Mouse (Mus musculus): Measurements from ENCODE around the gene 1810009J06Rik. TPM values are rescaled to one million over a fixed set of nuclear protein-coding genes. Genes with fewer than 3 reads are reported as not detected.

The 1810009J06Rik gene
- total RNA-seq, 1 experiment, result not detected

DNA sequence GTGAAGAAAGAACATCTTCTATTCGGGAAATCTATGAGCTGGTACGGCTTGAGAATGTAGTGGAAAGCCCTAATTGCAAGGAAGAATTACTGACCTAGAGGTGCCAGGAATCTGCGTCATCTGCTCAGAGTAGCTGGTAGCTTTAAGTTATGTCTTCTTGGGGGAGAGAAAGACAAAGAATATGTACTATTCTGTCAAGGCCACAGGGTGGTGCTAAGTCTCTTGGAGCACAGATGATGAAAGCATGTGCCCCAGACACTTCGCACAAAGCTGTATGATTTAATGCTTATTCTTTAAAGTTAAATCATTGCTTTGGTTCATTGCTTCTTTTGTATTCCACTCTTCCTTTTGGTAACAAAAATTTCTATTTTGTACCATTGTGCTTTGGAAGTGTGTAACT lies 50.5 kb downstream of the 1810009J06Rik start:
- no peak for TF ChIP-seq CHD2 (IDR thresholded peaks at IDR 0.05; ENCODE audit: low read depth, low read length)
- TF ChIP-seq MAFK (IDR thresholded peaks at IDR 0.05; ENCODE audit: insufficient read depth, low read depth, low read length), result no peak
- TF ChIP-seq ZC3H11A (IDR thresholded peaks at IDR 0.05; ENCODE audit: borderline replicate concordance, low read depth, low read length), result no peak
- TF ChIP-seq HCFC1 (IDR thresholded peaks at IDR 0.05; ENCODE audit: borderline replicate concordance, insufficient read depth, low read length), result no peak
- TF ChIP-seq ZNF384 (IDR thresholded peaks at IDR 0.05; ENCODE audit: low read depth, low read length), result no peak
- in situ Hi-C loops (cut with MboI; ENCODE audit: low sequenced_read_pairs in 2 of 2, unreplicated experiment in 2 of 2), result no loop called here

More for the DNA sequence above, 50.5 kb downstream of the 1810009J06Rik start:
- Histone ChIP-seq H3K4me1 (ENCODE audit: control insufficient read depth in 2 of 2, insufficient read depth in 2 of 2, low read length in 2 of 2, poor library complexity in 1 of 2) (no peaks in the 10 kb centered on the region), H3K9me3 (ENCODE audit: control insufficient read depth, insufficient read depth, low read depth, low read length) (no peaks in the 10 kb centered on the region), H3K27ac (ENCODE audit: insufficient read depth, low read depth, low read length, poor library complexity, severe bottlenecking) (no peak overlapping the region), H3K9ac (ENCODE audit: insufficient read depth, low read depth, low read length, poor library complexity, severe bottlenecking) (no peak overlapping the region), H3K36me3 (ENCODE audit: control insufficient read depth, insufficient read depth, low read length, poor library complexity, severe bottlenecking) (no peaks in the 10 kb centered on the region), H3K4me3 (ENCODE audit: insufficient read depth in 1 of 2, low read depth in 1 of 2, low read length in 2 of 2, poor library complexity in 1 of 2, severe bottlenecking in 1 of 2) (no peak overlapping the region)
- DNase-seq (ENCODE audit: low read depth, low spot score), result no peak

Other genes with a start within 250 kb of the 1810009J06Rik start
- not detected in 2 replicates for gene Moxd2, start 77.3 kb upstream of the 1810009J06Rik start, total RNA-seq (2012; rRNA removed)
- gene Prss58, start 64.4 kb upstream of the 1810009J06Rik start, total RNA-seq (2012; rRNA removed), result not detected in 2 replicates
- not detected in 2 replicates for gene 1700074P13Rik, start 24.2 kb upstream of the 1810009J06Rik start, total RNA-seq (2012; rRNA removed)
- gene Gm4744, start 12.9 kb upstream of the 1810009J06Rik start, total RNA-seq (2012; rRNA removed), result not detected in 2 replicates
- gene Gm2663, start 34.7 kb downstream of the 1810009J06Rik start, total RNA-seq (2012; rRNA removed), result not detected in 2 replicates
- not detected in 2 replicates for gene 2210010C04Rik, start 70.8 kb downstream of the 1810009J06Rik start, total RNA-seq (2012; rRNA removed)